Mouse (Mus musculus): Measurements from ENCODE around the gene Kcnk5.

- TF ChIP-seq GATA1 (IDR thresholded peaks at IDR 0.05; ENCODE audit: low read length) (no peak), TAL1 (IDR thresholded peaks at IDR 0.05; ENCODE audit: low read length) (no peak)
Measured at GRCm38 (mm10) chr14:20229437-20229836, 47.8 kb upstream of the Kcnk5 start.

Data from erythroblast, embryonic 14.5 days (primary cell).